Mouse (Mus musculus): ENCODE results near the gene Pik3r1. TPM values are rescaled to one million over a fixed set of nuclear protein-coding genes. Genes with fewer than 3 reads are reported as not detected.

The Pik3r1 gene
- polyA plus RNA-seq, 1 experiment from 2014 or later = 30.8 TPM

GRCm38 (mm10) chr13:101635837-101636236 lies 132.2 kb downstream of the Pik3r1 start:
- ATAC-seq = no peak
- Histone ChIP-seq H3K4me2 (replicated peaks) (no peak overlapping the region), H3K27ac (no peak overlapping the region), H3K4me3 (replicated peaks) (no peak overlapping the region), H3K36me3 (no peaks in the 10 kb centered on the region), H3K9me3 (no peaks in the 10 kb centered on the region), H3K4me1 (replicated peaks) (no peaks in the 10 kb centered on the region), H3K27me3 (replicated peaks) (no peaks in the 10 kb centered on the region), H3K9ac (no peak overlapping the region)
- 36% methylated on average over 1 of the region's 1 CpGs for WGBS

DNA sequence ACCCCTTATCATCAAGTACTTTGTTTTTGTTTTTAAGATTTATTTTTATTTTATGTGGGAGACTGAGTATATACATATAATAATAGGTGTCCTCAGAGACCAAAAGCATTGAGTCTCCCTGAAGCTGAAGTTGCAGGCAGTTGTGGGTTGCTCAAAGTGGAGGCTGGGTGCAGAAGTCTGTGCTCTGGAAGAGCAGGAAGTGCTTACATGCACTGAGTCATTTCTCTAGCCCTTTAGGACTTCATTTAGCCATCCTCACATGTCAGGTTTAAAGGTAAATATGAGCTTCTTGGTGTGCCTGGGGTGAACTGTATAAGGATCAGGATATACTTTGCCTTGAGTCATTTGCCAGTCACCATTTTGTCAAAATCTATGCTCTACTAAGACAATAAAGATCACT lies 133.6 kb downstream of the Pik3r1 start:
- Histone ChIP-seq H3K27me3 (replicated peaks) (no peaks in the 10 kb centered on the region), H3K9me3 (no peaks in the 10 kb centered on the region), H3K36me3 (no peaks in the 10 kb centered on the region), H3K9ac (no peak overlapping the region), H3K4me2 (replicated peaks) (no peak overlapping the region), H3K27ac (no peak overlapping the region), H3K4me1 (replicated peaks) (no peaks in the 10 kb centered on the region), H3K4me3 (replicated peaks) (no peak overlapping the region)
- ATAC-seq = no peak

DNA sequence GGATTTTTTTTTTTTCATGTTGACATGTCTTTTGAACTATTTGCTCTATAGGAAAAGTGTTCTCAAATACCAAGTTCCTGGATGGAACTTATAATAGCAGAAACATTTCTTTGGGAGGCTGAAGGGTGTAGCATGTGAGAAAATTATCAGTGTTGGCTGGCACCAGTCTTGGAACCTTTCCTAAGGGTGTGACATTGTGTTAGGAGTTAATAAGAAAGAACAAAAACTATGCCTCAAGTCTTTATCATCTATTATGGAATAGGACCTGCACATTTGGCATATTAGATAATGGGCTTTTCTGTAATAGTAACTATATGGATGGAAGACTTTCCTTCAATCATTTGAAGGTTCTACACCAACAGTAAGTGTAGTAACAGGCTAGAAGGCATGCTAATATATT lies 134.4 kb downstream of the Pik3r1 start:
- Histone ChIP-seq H3K27me3 (replicated peaks) (no peaks in the 10 kb centered on the region), H3K9ac (no peak overlapping the region), H3K27ac (no peak overlapping the region), H3K36me3 (no peaks in the 10 kb centered on the region), H3K4me1 (replicated peaks) (no peaks in the 10 kb centered on the region), H3K9me3 (no peaks in the 10 kb centered on the region), H3K4me2 (replicated peaks) (no peak overlapping the region), H3K4me3 (replicated peaks) (no peak overlapping the region)
- no peak for ATAC-seq

- Histone ChIP-seq H3K36me3 (no peaks in the 10 kb centered on the region), H3K4me1 (replicated peaks) (no peaks in the 10 kb centered on the region), H3K27me3 (replicated peaks) (no peaks in the 10 kb centered on the region), H3K9ac (no peak overlapping the region), H3K4me2 (replicated peaks) (no peak overlapping the region), H3K27ac (no peak overlapping the region), H3K9me3 (no peaks in the 10 kb centered on the region), H3K4me3 (replicated peaks) (no peak overlapping the region)
- ATAC-seq = no peak
- 56% methylated on average over 4 of the region's 4 CpGs for WGBS
Measured at GRCm38 (mm10) chr13:101632771-101633170, 135.2 kb downstream of the Pik3r1 start.

- Histone ChIP-seq H3K4me2 (replicated peaks) (no peak overlapping the region), H3K9ac (no peak overlapping the region), H3K9me3 (no peaks in the 10 kb centered on the region), H3K4me3 (replicated peaks) (no peak overlapping the region), H3K36me3 (no peaks in the 10 kb centered on the region), H3K4me1 (replicated peaks) (no peaks in the 10 kb centered on the region), H3K27ac (no peak overlapping the region), H3K27me3 (replicated peaks) (no peaks in the 10 kb centered on the region)
- no peak for ATAC-seq
- WGBS = 82% methylated on average over 7 of the region's 7 CpGs
Measured at GRCm38 (mm10) chr13:101631561-101631960, 136.5 kb downstream of the Pik3r1 start.

All from intestine, embryonic 15.5 days (tissue).